Mouse (Mus musculus) gastrocnemius, adult 18-20 months (tissue): ENCODE measurements around the gene Sec61a2. TPM values are rescaled to one million over a fixed set of nuclear protein-coding genes. Genes with fewer than 3 reads are reported as not detected.

Source experiments
- DNase-seq: peaks from one replicate; pipeline ENCODE4 v3.0.0; 2021; ENCODE audit warnings: low spot score
- total RNA-seq, 2 experiments: library from RNA; stranded (reverse); gene quantifications; 2 replicates each; pipeline ENCODE4 v1.2.3; 2021

Sec61a2 gene
- total RNA-seq, 2 experiments from 2014 or later: 29.4 to 31.9 TPM

GRCm38 (mm10) chr2:5889412-5889811, 5.8 kb downstream of the Sec61a2 start:
- DNase-seq: no peak

GRCm38 (mm10) chr2:5888865-5889264, 6.4 kb downstream of the Sec61a2 start:
- DNase-seq: no peak

DNA sequence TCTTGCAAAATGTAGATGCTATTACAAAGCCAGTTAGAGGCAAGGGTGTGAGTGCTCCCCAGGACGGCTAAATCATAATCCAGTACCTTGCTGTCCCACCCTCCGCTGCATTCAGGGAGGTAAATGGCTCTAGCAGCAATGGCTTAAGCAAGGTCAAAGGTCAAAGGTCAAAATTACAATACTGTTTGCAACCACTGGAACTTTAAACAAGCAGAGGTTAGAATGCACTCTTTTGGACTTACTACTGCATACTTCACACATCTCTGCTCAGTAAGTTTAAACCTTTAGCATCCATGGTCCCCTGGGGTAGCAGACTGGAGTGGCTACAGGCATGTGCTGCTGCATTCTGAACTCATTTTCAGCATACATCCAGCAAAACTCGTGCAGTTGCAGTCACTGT, 17.8 kb downstream of the Sec61a2 start:
- no peak for DNase-seq

- no peak for DNase-seq
Observed at GRCm38 (mm10) chr2:5869746-5870145, 25.5 kb downstream of the Sec61a2 start.

DNA sequence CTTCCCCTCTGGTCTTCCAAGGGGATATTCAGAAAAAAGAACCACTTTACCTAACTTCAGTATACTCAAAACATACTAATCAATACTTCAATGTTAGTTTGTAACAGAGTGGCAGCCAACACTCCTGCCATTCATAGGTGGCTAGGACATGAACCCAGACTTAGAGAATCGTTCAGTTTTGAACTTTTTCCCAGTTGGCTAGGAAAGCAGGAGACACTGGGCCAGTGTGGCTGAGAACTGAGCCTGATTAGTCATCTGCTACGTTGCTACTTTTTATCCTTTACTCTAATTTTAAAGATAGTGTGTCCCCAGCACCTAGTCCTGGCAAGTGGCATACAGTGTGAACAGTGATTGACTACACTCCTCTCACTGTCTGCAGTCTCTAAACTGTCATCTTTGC, 27.6 kb downstream of the Sec61a2 start:
- DNase-seq: no peak

- no peak for DNase-seq
Observed at GRCm38 (mm10) chr2:5862834-5863233, 32.4 kb downstream of the Sec61a2 start, which contains the start of gene Gm13199. Gm13199 (minus strand) TSS chr2:5862934.

DNA sequence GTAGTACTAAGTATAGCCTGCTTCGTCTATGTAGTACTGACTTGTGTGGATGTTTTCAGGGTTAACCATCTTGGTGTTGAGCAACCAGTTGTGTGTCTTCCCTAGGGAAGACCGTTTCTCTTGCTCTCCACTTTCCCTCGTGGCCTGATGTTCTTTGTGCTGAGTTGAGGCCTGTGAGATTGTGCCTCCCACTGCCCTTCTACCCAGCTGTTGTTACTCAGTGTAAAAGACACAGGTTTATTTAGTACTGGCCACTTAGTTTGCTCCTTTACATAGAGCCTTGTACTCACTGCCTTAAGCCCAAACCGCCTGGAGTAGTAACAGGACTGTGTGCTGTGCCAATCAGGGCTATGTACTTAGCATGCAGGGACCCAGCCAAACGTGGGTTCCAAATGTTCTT, 43.4 kb downstream of the Sec61a2 start:
- no peak for DNase-seq

DNA sequence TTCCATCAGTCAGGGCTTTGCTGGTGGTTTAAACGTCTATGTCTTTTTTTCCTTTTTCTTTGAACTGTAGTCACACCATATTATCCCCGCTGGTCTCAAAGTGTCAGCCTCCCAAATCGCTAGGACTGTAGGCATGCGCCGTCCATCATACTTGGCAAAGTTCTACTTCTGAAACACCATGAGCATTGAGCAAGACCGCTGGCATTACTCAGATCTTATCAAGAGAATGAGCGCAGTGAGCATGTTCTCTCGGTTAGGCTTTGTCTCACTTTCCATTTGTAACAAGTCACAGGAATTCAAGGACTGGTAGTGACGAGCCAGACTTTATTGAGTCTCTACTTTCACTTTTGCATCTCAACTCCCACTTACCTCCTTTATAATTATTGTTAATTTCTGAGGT, 44.1 kb downstream of the Sec61a2 start:
- DNase-seq: no peak

GRCm38 (mm10) chr2:5845826-5846225, 49.4 kb downstream of the Sec61a2 start:
- DNase-seq: no peak

- DNase-seq: peak; percentile 89
Observed at GRCm38 (mm10) chr2:5844873-5845631, 50.2 kb downstream of the Sec61a2 start, which contains the start of the genes Nudt5 and Cdc123. Nudt5 (plus strand) TSS chr2:5845019. Cdc123 (minus strand) TSS chr2:5845164.

GRCm38 (mm10) chr2:5844181-5844872, 50.9 kb downstream of the Sec61a2 start:
- no peak for DNase-seq

DNA sequence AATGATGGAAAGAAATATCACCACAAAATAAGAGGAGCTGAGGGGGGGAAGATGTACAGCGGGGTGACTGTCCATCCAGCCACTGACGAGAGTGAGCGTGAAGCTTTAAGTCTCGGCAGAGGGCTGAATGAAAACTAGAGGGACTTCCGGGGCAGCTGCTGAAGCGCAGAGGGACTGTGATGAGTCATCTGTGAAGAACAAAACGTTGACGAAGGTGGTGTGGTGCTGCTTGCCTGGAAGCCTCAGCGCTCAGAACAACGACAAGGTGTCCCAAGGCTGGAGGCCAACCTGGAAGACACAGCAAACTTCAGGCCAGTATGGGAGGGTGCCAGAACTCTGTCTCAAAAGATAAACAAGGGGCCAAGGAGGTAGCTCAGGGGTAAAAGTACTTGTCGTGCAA, 54.4 kb downstream of the Sec61a2 start:
- no peak for DNase-seq

DNA sequence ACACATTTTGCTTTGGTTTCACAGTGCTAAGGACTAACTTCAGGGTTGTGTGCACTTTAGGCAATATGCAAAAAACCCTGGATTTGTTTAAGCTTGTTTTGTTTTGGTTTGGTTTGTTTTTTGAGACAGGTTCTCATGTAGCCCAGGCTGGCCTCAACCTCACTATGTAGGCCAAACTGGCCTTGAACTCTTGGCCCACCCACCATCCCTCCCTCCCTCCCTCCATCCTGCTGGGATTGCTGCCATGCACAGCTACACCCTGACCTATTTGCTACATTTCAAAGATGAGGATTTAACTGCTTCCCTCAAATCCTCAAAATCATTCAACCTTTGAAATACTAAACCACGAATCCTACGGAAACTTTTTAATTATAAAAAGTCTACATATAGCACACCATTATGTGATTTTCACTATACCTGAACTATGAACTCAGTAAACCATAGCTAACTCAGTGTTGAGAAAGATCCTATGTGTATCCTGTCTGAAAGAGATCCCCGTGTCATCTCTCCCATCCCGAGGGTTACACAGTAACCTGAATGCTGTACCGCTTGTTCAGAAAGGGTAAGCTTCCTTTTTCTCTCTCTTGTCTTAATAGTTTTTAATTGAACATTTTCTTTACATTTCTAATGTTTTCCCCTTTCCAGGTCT, 69.8 kb downstream of the Sec61a2 start:
- DNase-seq: no peak

GRCm38 (mm10) chr2:5824685-5825084, 70.5 kb downstream of the Sec61a2 start:
- DNase-seq: no peak

- DNase-seq: no peak
Observed at GRCm38 (mm10) chr2:5824213-5824612, 71.0 kb downstream of the Sec61a2 start.

- no peak for DNase-seq
Observed at GRCm38 (mm10) chr2:5822449-5822848, 72.8 kb downstream of the Sec61a2 start.

DNA sequence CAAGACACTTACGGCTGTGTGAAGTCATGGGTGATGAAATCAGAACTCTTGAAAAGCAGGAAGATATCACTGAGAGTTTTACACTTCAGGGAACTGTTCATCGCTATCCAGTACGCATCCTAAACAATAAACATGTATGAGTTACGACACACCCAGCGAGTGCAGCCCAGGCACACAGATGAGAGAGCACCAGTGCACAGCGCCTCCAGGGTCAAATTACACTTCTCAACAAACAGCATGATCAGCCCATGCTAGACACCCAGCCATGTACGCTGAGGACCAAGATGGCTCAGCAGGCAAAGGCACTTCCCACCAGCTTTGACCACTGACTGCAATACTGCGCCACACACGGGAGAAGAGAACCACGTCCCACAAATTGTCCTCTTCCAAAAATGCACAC, 74.0 kb downstream of the Sec61a2 start:
- DNase-seq: no peak

Other genes with a start within 250 kb of the Sec61a2 start
- gene Camk1d, start 180.9 kb downstream of the Sec61a2 start, total RNA-seq: 1 to 10 TPM in 1 of 2 experiments, under 1 TPM in 1; 0.82 to 2.0 TPM
- 1 to 10 TPM; 3.2 to 3.3 TPM for gene Nudt5, start 50.4 kb downstream of the Sec61a2 start, total RNA-seq
- 10 to 100 TPM; 74.5 to 76.7 TPM for gene Cdc123, start 50.3 kb downstream of the Sec61a2 start, total RNA-seq
- not detected for gene Gm13199, start 32.5 kb downstream of the Sec61a2 start, total RNA-seq
- gene Dhtkd1, start 47.4 kb upstream of the Sec61a2 start, total RNA-seq: 1 to 10 TPM; 1.7 to 2.6 TPM
- 10 to 100 TPM; 29.0 to 29.4 TPM for gene Upf2, start 56.0 kb upstream of the Sec61a2 start, total RNA-seq
- gene Proser2, start 234.8 kb upstream of the Sec61a2 start, total RNA-seq: 1 to 10 TPM in 1 of 2 experiments, under 1 TPM in 1; 0.93 to 1.7 TPM